ENCODE assay signal across 9 mouse cellular contexts in the genomic region with DNA sequence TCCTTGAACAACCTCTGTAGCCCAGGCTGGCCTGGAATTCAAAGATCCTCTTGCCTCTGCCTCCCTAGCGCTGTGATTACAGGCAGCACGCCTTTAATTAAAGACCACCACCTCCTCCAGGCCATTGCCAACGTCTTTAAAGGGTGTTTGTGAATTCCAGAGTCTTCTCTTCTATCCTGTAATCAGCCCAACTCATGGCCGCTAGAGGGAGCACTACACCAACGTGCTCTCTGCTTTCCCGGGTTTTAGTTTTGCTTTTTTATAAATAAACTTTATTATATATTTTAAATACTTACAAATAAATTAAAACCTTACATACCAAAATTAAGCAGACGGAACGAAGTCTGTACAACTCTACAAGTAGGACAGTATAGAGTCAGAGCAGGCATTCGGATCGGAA. TPM values are rescaled to one million over a fixed set of nuclear protein-coding genes. Genes with fewer than 3 reads are reported as not detected.
DNase-seq lines count a peak whose midpoint lies in the region; ATAC-seq and TF ChIP-seq lines count a peak whose summit lies in the region.
"Had no signal": no experiment of that assay in that cellular context is flagged by ENCODE, and none has a peak within 500 bp of the region (broad histone marks: within the 10 kb centered on the region; RNA-seq: fewer than 3 reads in every experiment).

No protein-coding gene starts in this region.

- H3K4me3 ChIP-seq in forebrain, embryonic 13.5 days = peak overlapping the region; percentile 23
- no peak overlapping the region; the same call in 1 of the 2 replicates for H3K4me3 ChIP-seq in hindbrain, embryonic 13.5 days
- H3K4me3 ChIP-seq in small intestine, adult 2 months (ENCODE audit: low read depth, low read length) = peak overlapping the region; percentile 36; the same call in 1 of the 2 replicates
- H3K4me3 ChIP-seq: neural tube, embryonic 12.5 days had no signal

- H3K9me3 ChIP-seq in forebrain, embryonic 13.5 days (replicated peaks) = no peaks in the 10 kb centered on the region
- no peaks in the 10 kb centered on the region for H3K9me3 ChIP-seq in hindbrain, embryonic 13.5 days
- H3K9me3 ChIP-seq: neural tube, embryonic 12.5 days had no signal

- WGBS in forebrain, embryonic 13.5 days = 9% methylated on average over 10 of the region's 10 CpGs
- 17% methylated on average over 10 of the region's 10 CpGs for WGBS in hindbrain, embryonic 13.5 days
- 7% methylated on average over 10 of the region's 10 CpGs for WGBS in small intestine, adult 2 months

- H3K27me3 ChIP-seq in forebrain, embryonic 13.5 days = no peaks in the 10 kb centered on the region
- no peaks in the 10 kb centered on the region for H3K27me3 ChIP-seq in hindbrain, embryonic 13.5 days
- no peaks in the 10 kb centered on the region for H3K27me3 ChIP-seq in small intestine, adult 2 months (ENCODE audit: control insufficient read depth, insufficient read depth, low read length)
- H3K27me3 ChIP-seq: neural tube, embryonic 12.5 days had no signal

- H3K27ac ChIP-seq in forebrain, embryonic 13.5 days = peak overlapping the region; percentile 51; the same call in 1 of the 2 replicates
- H3K27ac ChIP-seq in hindbrain, embryonic 13.5 days = peak overlapping the region; percentile 35; the same call in 1 of the 2 replicates
- peak overlapping the region; percentile 85 for H3K27ac ChIP-seq in small intestine, adult 2 months (ENCODE audit: insufficient read depth, low read depth, low read length)
- H3K27ac ChIP-seq: neural tube, embryonic 12.5 days had no signal

- peaks cover 34% of the 10 kb centered on the region for H3K4me1 ChIP-seq in forebrain, embryonic 13.5 days
- peaks cover 34% of the 10 kb centered on the region for H3K4me1 ChIP-seq in hindbrain, embryonic 13.5 days (replicated peaks)
- H3K4me1 ChIP-seq in small intestine, adult 2 months (ENCODE audit: control insufficient read depth, insufficient read depth, insufficient read length, low read length) = peaks cover 26% of the 10 kb centered on the region

- H3K36me3 ChIP-seq in forebrain, embryonic 13.5 days (ENCODE audit: poor library complexity, severe bottlenecking) = no peaks in the 10 kb centered on the region
- no peaks in the 10 kb centered on the region for H3K36me3 ChIP-seq in hindbrain, embryonic 13.5 days
- H3K36me3 ChIP-seq in small intestine, adult 2 months (ENCODE audit: control insufficient read depth, insufficient read depth, low read length) = no peaks in the 10 kb centered on the region
- H3K36me3 ChIP-seq: neural tube, embryonic 12.5 days had no signal

- DNase-seq in left cerebral cortex, adult 18-20 months (ENCODE audit: low spot score in 2 of 2) = peak; percentile 79 to 85
- no peak for DNase-seq in left cerebral cortex, adult 11 months (ENCODE audit: low spot score)
- DNase-seq in cerebellum, adult 11-12 months = peak; percentile 66
- DNase-seq in layer of hippocampus, postnatal 14 days (ENCODE audit: low spot score in 2 of 2) = peak; percentile 77
- DNase-seq in lung, postnatal 14 days = peak; percentile 92

- H3K9ac ChIP-seq in forebrain, embryonic 13.5 days = no peak overlapping the region
- no peak overlapping the region; the same call in 1 of the 2 replicates for H3K9ac ChIP-seq in hindbrain, embryonic 13.5 days
- H3K9ac ChIP-seq: neural tube, embryonic 12.5 days had no signal

- peak; percentile 69; the same call in 1 of the 2 replicates for TF ChIP-seq CTCF in small intestine, adult 2 months (IDR thresholded peaks at IDR 0.05; ENCODE audit: extremely low read depth, insufficient read length, insufficient replicate concordance, low read depth, low read length)

- H3K4me2 ChIP-seq in forebrain, embryonic 13.5 days = peak overlapping the region; percentile 39; the same call in 1 of the 2 replicates
- H3K4me2 ChIP-seq in hindbrain, embryonic 13.5 days = no peak overlapping the region
- H3K4me2 ChIP-seq: neural tube, embryonic 12.5 days had no signal

- no peak for ATAC-seq in forebrain, embryonic 13.5 days
- no peak for ATAC-seq in hindbrain, embryonic 13.5 days (ENCODE audit: low FRiP score)

- TF ChIP-seq POLR2A in small intestine, adult 2 months (IDR thresholded peaks at IDR 0.05; ENCODE audit: low read depth, low read length) = no peak

RNA-seq across cellular contexts. Expression of a gene that starts 2.3 kb away (rescaled TPM):
- total RNA-seq in left cerebral cortex, adult 18-20 months (2021) = 10 to 100 TPM; 87.6 to 93.8 TPM
- 59.2 and 61.2 TPM in 2 replicates for polyA plus RNA-seq in forebrain, embryonic 13.5 days (2015; fragmentation: Nextera tagmentation; extraction: Ambion mirVana)
- polyA plus RNA-seq in hindbrain, embryonic 13.5 days (2015; fragmentation: Nextera tagmentation; extraction: Ambion mirVana) = 75.7 and 77.8 TPM in 2 replicates
- total RNA-seq in layer of hippocampus, postnatal 14 days (2021) = 10 to 100 TPM; 90.2 to 94.4 TPM
- 45.4 and 84.1 TPM in 2 replicates for polyA plus RNA-seq in small intestine, adult 2 months (2012; rRNA removed)

RNA-seq across cellular contexts. Expression of a gene that starts 18.7 kb away (rescaled TPM):
- total RNA-seq in left cerebral cortex, adult 18-20 months (2021) = 10 to 100 TPM; 43.3 to 47.7 TPM
- polyA plus RNA-seq in forebrain, embryonic 13.5 days (2015; fragmentation: Nextera tagmentation; extraction: Ambion mirVana) = 52.3 and 55.1 TPM in 2 replicates
- polyA plus RNA-seq in hindbrain, embryonic 13.5 days (2015; fragmentation: Nextera tagmentation; extraction: Ambion mirVana) = 55.4 and 56.2 TPM in 2 replicates
- 10 to 100 TPM; 50.5 to 51.5 TPM for total RNA-seq in layer of hippocampus, postnatal 14 days (2021)
- polyA plus RNA-seq in small intestine, adult 2 months (2012; rRNA removed) = 96.1 and 146 TPM in 2 replicates

RNA-seq across cellular contexts. Expression of a gene that starts 36.6 kb away (rescaled TPM):
- total RNA-seq in left cerebral cortex, adult 18-20 months (2021) = 100 to 1,000 TPM; 253 to 267 TPM
- polyA plus RNA-seq in forebrain, embryonic 13.5 days (2015; fragmentation: Nextera tagmentation; extraction: Ambion mirVana) = 55.0 and 73.2 TPM in 2 replicates
- polyA plus RNA-seq in hindbrain, embryonic 13.5 days (2015; fragmentation: Nextera tagmentation; extraction: Ambion mirVana) = 98.5 and 102 TPM in 2 replicates
- 100 to 1,000 TPM; 176 to 180 TPM for total RNA-seq in layer of hippocampus, postnatal 14 days (2021)
- 115 and 266 TPM in 2 replicates for polyA plus RNA-seq in small intestine, adult 2 months (2012; rRNA removed)

RNA-seq across cellular contexts. Expression of a gene that starts 42.6 kb away (rescaled TPM):
- 10 to 100 TPM; 17.1 to 17.2 TPM for total RNA-seq in left cerebral cortex, adult 18-20 months (2021)
- 47.9 and 51.6 TPM in 2 replicates for polyA plus RNA-seq in forebrain, embryonic 13.5 days (2015; fragmentation: Nextera tagmentation; extraction: Ambion mirVana)
- polyA plus RNA-seq in hindbrain, embryonic 13.5 days (2015; fragmentation: Nextera tagmentation; extraction: Ambion mirVana) = 51.8 and 56.8 TPM in 2 replicates
- total RNA-seq in layer of hippocampus, postnatal 14 days (2021) = 10 to 100 TPM; 16.1 to 19.0 TPM
- polyA plus RNA-seq in small intestine, adult 2 months (2012; rRNA removed) = 26.5 and 40.0 TPM in 2 replicates

RNA-seq across cellular contexts. Expression of a gene that starts 42.8 kb away (rescaled TPM):
- total RNA-seq in left cerebral cortex, adult 18-20 months (2021) = 10 to 100 TPM; 42.6 to 45.2 TPM
- 24.5 and 26.3 TPM in 2 replicates for polyA plus RNA-seq in forebrain, embryonic 13.5 days (2015; fragmentation: Nextera tagmentation; extraction: Ambion mirVana)
- 36.4 and 42.8 TPM in 2 replicates for polyA plus RNA-seq in hindbrain, embryonic 13.5 days (2015; fragmentation: Nextera tagmentation; extraction: Ambion mirVana)
- 10 to 100 TPM; 44.8 to 54.7 TPM for total RNA-seq in layer of hippocampus, postnatal 14 days (2021)
- polyA plus RNA-seq in small intestine, adult 2 months (2012; rRNA removed) = 20.8 and 36.3 TPM in 2 replicates

Comparison
In these comparisons a context has a peak if more than half of its experiments do, and no peak if none do; other contexts are left out.
1. H3K27ac ChIP-seq: peak in every context shown above with its lines; median percentile 85 in small intestine, adult 2 months; 51 in forebrain, embryonic 13.5 days; 35 in hindbrain, embryonic 13.5 days.